Mouse (Mus musculus): ENCODE data around the gene Olfr1366. TPM values are rescaled to one million over a fixed set of nuclear protein-coding genes. Genes with fewer than 3 reads are reported as not detected.

Olfr1366 gene
- not detected for polyA plus RNA-seq (2015; fragmentation: Illumina TruSeq; extraction: RNeasy Lipid Tissue Mini Kit (QIAGEN cat#74804); ENCODE audit: insufficient read depth, low read depth, low replicate concordance)

DNA sequence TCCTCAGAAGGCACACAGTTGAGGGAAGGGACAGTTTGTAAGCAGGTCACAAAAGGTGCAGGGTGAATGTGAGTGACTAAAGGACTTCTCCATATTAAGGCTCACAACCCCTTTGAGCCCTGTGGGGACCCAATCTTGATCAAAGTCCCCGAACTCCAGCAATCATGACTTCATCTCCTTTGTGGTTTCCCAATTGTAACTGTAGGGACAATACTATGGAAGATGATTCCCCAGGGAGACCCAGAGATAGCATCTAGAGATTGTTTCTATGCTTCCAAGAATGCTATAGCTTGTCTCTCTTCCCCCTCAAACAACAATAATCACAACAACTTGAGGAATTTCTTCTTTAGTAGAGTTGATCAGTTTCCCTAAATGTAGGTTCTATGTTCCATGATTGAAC is at the start of gene Olfr1366:
Gene Olfr1366 (minus strand): TSS at position 101 of the 400 bp plus-strand sequence.

DNA sequence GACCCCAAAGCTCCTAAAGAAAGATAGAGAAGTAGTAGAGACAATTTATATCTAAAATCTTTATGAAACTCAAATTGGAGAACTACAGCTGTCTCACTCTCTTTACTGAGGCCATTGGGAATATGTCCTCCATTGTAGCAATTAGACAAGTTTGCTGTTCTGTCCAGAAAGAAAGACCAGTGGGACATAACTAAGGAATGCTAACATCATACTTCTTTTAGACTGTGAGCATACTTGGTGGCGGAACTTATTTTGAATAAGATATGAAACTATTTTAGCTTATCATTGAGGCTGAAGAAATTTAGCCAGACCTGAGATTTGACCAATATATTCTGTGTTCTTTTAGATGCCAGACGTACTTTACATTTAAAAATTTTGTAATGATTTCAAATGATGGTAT is 39.1 kb upstream of the Olfr1366 start, which contains the start of gene Olfr1364:
Gene Olfr1364 (minus strand): TSS at position 101 of the 400 bp plus-strand sequence.

DNA sequence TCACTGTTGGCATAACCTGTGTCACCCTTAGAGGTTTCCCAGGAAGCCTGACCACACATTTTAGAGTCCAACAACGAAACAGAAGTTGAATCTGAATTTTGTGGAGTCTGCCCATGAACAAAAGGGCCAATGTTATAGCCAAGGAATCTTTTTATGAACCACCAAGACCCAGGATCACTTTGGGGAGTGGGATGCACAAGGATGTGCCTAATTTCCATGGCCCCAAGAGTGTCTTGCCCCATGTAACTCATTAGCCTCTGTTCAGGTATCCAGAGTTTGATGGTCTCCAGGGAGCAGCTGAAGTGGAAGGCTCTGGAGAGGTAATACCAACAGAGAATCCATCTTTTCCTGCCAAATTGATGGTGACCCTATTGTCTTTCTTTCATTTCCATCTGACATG is 17.2 kb upstream of the Olfr1366 start, which contains the start of gene Olfr1535:
Gene Olfr1535 (minus strand): TSS at position 101 of the 400 bp plus-strand sequence.

DNA sequence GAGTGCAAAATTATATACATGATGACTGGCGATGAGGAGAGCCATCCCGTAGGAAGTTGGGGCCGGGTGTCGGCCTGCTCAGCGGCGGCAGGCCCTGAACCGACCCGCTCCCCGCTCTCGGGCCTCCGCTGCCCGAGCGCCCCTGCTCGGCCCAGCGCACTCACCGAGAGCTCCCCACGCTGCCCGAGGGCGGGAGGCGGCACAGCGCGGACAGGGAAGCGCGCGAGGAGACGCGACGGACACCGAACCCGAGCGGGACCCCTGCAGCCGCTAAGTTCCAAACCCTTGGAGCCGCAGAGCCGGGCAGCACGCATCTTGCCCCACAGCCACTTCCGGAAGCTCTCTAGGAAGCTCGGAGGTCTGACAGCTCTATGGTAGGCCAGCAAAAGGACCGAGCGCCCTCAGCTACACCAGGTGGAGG is 11.8 kb downstream of the Olfr1366 start, which contains the start of gene Zkscan8:
Gene Zkscan8 (minus strand): TSS at position 340 of the 421 bp plus-strand sequence.

DNA sequence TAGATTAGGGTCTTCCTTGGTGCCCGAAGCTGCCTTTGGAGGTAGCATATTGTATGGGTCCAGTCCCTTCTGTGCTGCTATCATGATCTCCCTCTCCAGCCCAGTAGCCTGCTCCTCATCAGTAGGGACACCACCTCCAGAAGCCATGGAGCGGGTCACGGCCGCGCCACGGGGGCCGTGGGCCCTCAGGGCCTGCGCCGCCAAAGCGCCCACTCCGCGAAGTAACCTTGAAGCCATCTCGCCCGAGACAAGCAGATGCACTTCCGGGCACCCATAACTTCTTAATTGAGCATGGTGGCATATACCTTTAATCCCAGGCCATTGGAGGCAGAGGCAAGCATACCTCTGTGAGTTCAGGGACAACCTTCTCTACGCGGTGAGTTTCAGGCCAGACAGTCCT is 41.4 kb downstream of the Olfr1366 start, which contains the start of gene Gm11273:
Gene Gm11273 (minus strand): TSS at position 237 of the 400 bp plus-strand sequence.

DNA sequence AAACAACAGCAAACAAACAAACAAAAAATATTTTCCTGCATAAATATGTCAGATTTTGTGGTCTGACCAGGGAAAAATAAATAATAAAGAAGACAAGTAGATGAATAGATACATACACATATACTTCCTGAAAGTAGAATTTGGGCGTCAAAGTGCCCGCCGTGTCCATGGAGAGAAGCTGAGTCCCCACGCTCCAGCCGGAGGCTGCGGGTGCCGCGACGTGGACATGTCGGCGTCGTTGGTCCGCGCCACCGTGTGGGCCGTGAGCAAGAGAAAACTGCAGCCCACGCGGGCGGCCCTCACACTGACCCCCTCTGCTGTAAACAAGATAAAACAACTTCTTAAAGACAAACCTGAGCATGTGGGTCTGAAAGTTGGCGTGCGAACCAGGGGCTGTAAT is 47.5 kb downstream of the Olfr1366 start, which contains the start of gene AK157302:
Gene AK157302 (plus strand): TSS at position 144 of the 400 bp plus-strand sequence.

Other genes starting within 250 kb of the Olfr1366 start
- gene Gpx6, start 230.7 kb downstream of the Olfr1366 start, polyA plus RNA-seq (2015; fragmentation: Illumina TruSeq; extraction: RNeasy Lipid Tissue Mini Kit (QIAGEN cat#74804); ENCODE audit: insufficient read depth, low read depth, low replicate concordance) = not detected
- not detected for gene Olfr1367, start 195.9 kb downstream of the Olfr1366 start, polyA plus RNA-seq (2015; fragmentation: Illumina TruSeq; extraction: RNeasy Lipid Tissue Mini Kit (QIAGEN cat#74804); ENCODE audit: insufficient read depth, low read depth, low replicate concordance)
- gene Zscan12, start 180.0 kb downstream of the Olfr1366 start, polyA plus RNA-seq (2015; fragmentation: Illumina TruSeq; extraction: RNeasy Lipid Tissue Mini Kit (QIAGEN cat#74804); ENCODE audit: insufficient read depth, low read depth, low replicate concordance) = 1.2 TPM
- gene Zkscan3, start 140.1 kb downstream of the Olfr1366 start, polyA plus RNA-seq (2015; fragmentation: Illumina TruSeq; extraction: RNeasy Lipid Tissue Mini Kit (QIAGEN cat#74804); ENCODE audit: insufficient read depth, low read depth, low replicate concordance) = 19.2 TPM
- gene Pgbd1, start 101.8 kb downstream of the Olfr1366 start, polyA plus RNA-seq (2015; fragmentation: Illumina TruSeq; extraction: RNeasy Lipid Tissue Mini Kit (QIAGEN cat#74804); ENCODE audit: insufficient read depth, low read depth, low replicate concordance) = 0.50 TPM
- gene Zscan26, start 89.1 kb downstream of the Olfr1366 start, polyA plus RNA-seq (2015; fragmentation: Illumina TruSeq; extraction: RNeasy Lipid Tissue Mini Kit (QIAGEN cat#74804); ENCODE audit: insufficient read depth, low read depth, low replicate concordance) = 20.8 TPM
- not detected for gene Nkapl, start 74.3 kb downstream of the Olfr1366 start, polyA plus RNA-seq (2015; fragmentation: Illumina TruSeq; extraction: RNeasy Lipid Tissue Mini Kit (QIAGEN cat#74804); ENCODE audit: insufficient read depth, low read depth, low replicate concordance)
- gene Zkscan4, start 63.9 kb downstream of the Olfr1366 start, polyA plus RNA-seq (2015; fragmentation: Illumina TruSeq; extraction: RNeasy Lipid Tissue Mini Kit (QIAGEN cat#74804); ENCODE audit: insufficient read depth, low read depth, low replicate concordance) = 0.92 TPM
- not detected for gene Gm10065, start 63.4 kb downstream of the Olfr1366 start, polyA plus RNA-seq (2015; fragmentation: Illumina TruSeq; extraction: RNeasy Lipid Tissue Mini Kit (QIAGEN cat#74804); ENCODE audit: insufficient read depth, low read depth, low replicate concordance)
- gene AK157302, start 47.6 kb downstream of the Olfr1366 start, polyA plus RNA-seq (2015; fragmentation: Illumina TruSeq; extraction: RNeasy Lipid Tissue Mini Kit (QIAGEN cat#74804); ENCODE audit: insufficient read depth, low read depth, low replicate concordance) = not detected
- not detected for gene Gm11273, start 41.4 kb downstream of the Olfr1366 start, polyA plus RNA-seq (2015; fragmentation: Illumina TruSeq; extraction: RNeasy Lipid Tissue Mini Kit (QIAGEN cat#74804); ENCODE audit: insufficient read depth, low read depth, low replicate concordance)
- gene Zkscan8, start 11.7 kb downstream of the Olfr1366 start, polyA plus RNA-seq (2015; fragmentation: Illumina TruSeq; extraction: RNeasy Lipid Tissue Mini Kit (QIAGEN cat#74804); ENCODE audit: insufficient read depth, low read depth, low replicate concordance) = 2.1 TPM
- not detected for gene Olfr1535, start 17.1 kb upstream of the Olfr1366 start, polyA plus RNA-seq (2015; fragmentation: Illumina TruSeq; extraction: RNeasy Lipid Tissue Mini Kit (QIAGEN cat#74804); ENCODE audit: insufficient read depth, low read depth, low replicate concordance)
- not detected for gene Olfr1364, start 39.0 kb upstream of the Olfr1366 start, polyA plus RNA-seq (2015; fragmentation: Illumina TruSeq; extraction: RNeasy Lipid Tissue Mini Kit (QIAGEN cat#74804); ENCODE audit: insufficient read depth, low read depth, low replicate concordance)
- gene Olfr1362, start 71.2 kb upstream of the Olfr1366 start, polyA plus RNA-seq (2015; fragmentation: Illumina TruSeq; extraction: RNeasy Lipid Tissue Mini Kit (QIAGEN cat#74804); ENCODE audit: insufficient read depth, low read depth, low replicate concordance) = not detected
- gene Olfr11, start 99.7 kb upstream of the Olfr1366 start, polyA plus RNA-seq (2015; fragmentation: Illumina TruSeq; extraction: RNeasy Lipid Tissue Mini Kit (QIAGEN cat#74804); ENCODE audit: insufficient read depth, low read depth, low replicate concordance) = not detected
- gene Olfr1361, start 120.6 kb upstream of the Olfr1366 start, polyA plus RNA-seq (2015; fragmentation: Illumina TruSeq; extraction: RNeasy Lipid Tissue Mini Kit (QIAGEN cat#74804); ENCODE audit: insufficient read depth, low read depth, low replicate concordance) = not detected
- gene Olfr1360, start 134.6 kb upstream of the Olfr1366 start, polyA plus RNA-seq (2015; fragmentation: Illumina TruSeq; extraction: RNeasy Lipid Tissue Mini Kit (QIAGEN cat#74804); ENCODE audit: insufficient read depth, low read depth, low replicate concordance) = not detected
- not detected for gene Olfr1359, start 155.3 kb upstream of the Olfr1366 start, polyA plus RNA-seq (2015; fragmentation: Illumina TruSeq; extraction: RNeasy Lipid Tissue Mini Kit (QIAGEN cat#74804); ENCODE audit: insufficient read depth, low read depth, low replicate concordance)
- gene Hist1h2bl, start 173.3 kb upstream of the Olfr1366 start, polyA plus RNA-seq (2015; fragmentation: Illumina TruSeq; extraction: RNeasy Lipid Tissue Mini Kit (QIAGEN cat#74804); ENCODE audit: insufficient read depth, low read depth, low replicate concordance) = not detected
- gene Hist1h2ai, start 173.6 kb upstream of the Olfr1366 start, polyA plus RNA-seq (2015; fragmentation: Illumina TruSeq; extraction: RNeasy Lipid Tissue Mini Kit (QIAGEN cat#74804); ENCODE audit: insufficient read depth, low read depth, low replicate concordance) = not detected
- not detected for gene Hist1h3h, start 174.9 kb upstream of the Olfr1366 start, polyA plus RNA-seq (2015; fragmentation: Illumina TruSeq; extraction: RNeasy Lipid Tissue Mini Kit (QIAGEN cat#74804); ENCODE audit: insufficient read depth, low read depth, low replicate concordance)
- gene Hist1h2bm, start 179.2 kb upstream of the Olfr1366 start, polyA plus RNA-seq (2015; fragmentation: Illumina TruSeq; extraction: RNeasy Lipid Tissue Mini Kit (QIAGEN cat#74804); ENCODE audit: insufficient read depth, low read depth, low replicate concordance) = not detected
- gene Hist1h4j, start 192.3 kb upstream of the Olfr1366 start, polyA plus RNA-seq (2015; fragmentation: Illumina TruSeq; extraction: RNeasy Lipid Tissue Mini Kit (QIAGEN cat#74804); ENCODE audit: insufficient read depth, low read depth, low replicate concordance) = not detected
- not detected for gene Hist1h4k, start 207.7 kb upstream of the Olfr1366 start, polyA plus RNA-seq (2015; fragmentation: Illumina TruSeq; extraction: RNeasy Lipid Tissue Mini Kit (QIAGEN cat#74804); ENCODE audit: insufficient read depth, low read depth, low replicate concordance)
- gene Hist1h2ak, start 211.0 kb upstream of the Olfr1366 start, polyA plus RNA-seq (2015; fragmentation: Illumina TruSeq; extraction: RNeasy Lipid Tissue Mini Kit (QIAGEN cat#74804); ENCODE audit: insufficient read depth, low read depth, low replicate concordance) = not detected
- not detected for gene Hist1h2bn, start 211.3 kb upstream of the Olfr1366 start, polyA plus RNA-seq (2015; fragmentation: Illumina TruSeq; extraction: RNeasy Lipid Tissue Mini Kit (QIAGEN cat#74804); ENCODE audit: insufficient read depth, low read depth, low replicate concordance)
- not detected for gene Hist1h1b, start 237.8 kb upstream of the Olfr1366 start, polyA plus RNA-seq (2015; fragmentation: Illumina TruSeq; extraction: RNeasy Lipid Tissue Mini Kit (QIAGEN cat#74804); ENCODE audit: insufficient read depth, low read depth, low replicate concordance)
- not detected for gene Hist1h3i, start 240.6 kb upstream of the Olfr1366 start, polyA plus RNA-seq (2015; fragmentation: Illumina TruSeq; extraction: RNeasy Lipid Tissue Mini Kit (QIAGEN cat#74804); ENCODE audit: insufficient read depth, low read depth, low replicate concordance)
- gene Hist1h2an, start 244.4 kb upstream of the Olfr1366 start, polyA plus RNA-seq (2015; fragmentation: Illumina TruSeq; extraction: RNeasy Lipid Tissue Mini Kit (QIAGEN cat#74804); ENCODE audit: insufficient read depth, low read depth, low replicate concordance) = not detected
- not detected for gene Hist1h2bp, start 244.7 kb upstream of the Olfr1366 start, polyA plus RNA-seq (2015; fragmentation: Illumina TruSeq; extraction: RNeasy Lipid Tissue Mini Kit (QIAGEN cat#74804); ENCODE audit: insufficient read depth, low read depth, low replicate concordance)

Data from pancreas, adult 10 weeks (tissue).